ENCODE assay signal across 11 mouse cellular contexts in genomic region chr12:111920046-111920445, GRCm38 (mm10). TPM values are rescaled to one million over a fixed set of nuclear protein-coding genes. Genes with fewer than 3 reads are reported as not detected.
DNase-seq lines count a peak whose midpoint lies in the region; ATAC-seq lines count a peak whose summit lies in the region.
"Had no signal": no experiment of that assay in that cellular context is flagged by ENCODE, and none has a peak within 500 bp of the region (broad histone marks: within the 10 kb centered on the region; RNA-seq: fewer than 3 reads in every experiment).

No protein-coding gene starts in this region.

- no peak for DNase-seq in heart, embryonic 10.5 days (ENCODE audit: low spot score)
- DNase-seq in heart, postnatal 14 days, result no peak
- DNase-seq in left cerebral cortex, adult 18-20 months (ENCODE audit: low spot score in 2 of 2), result peak; percentile 67 to 74
- no peak for DNase-seq in spleen, adult 18-20 months
- no peak for DNase-seq in kidney, adult 9 months
- no peak for DNase-seq in ovary, postnatal 14 days (ENCODE audit: low spot score)

- intact Hi-C loops in heart, postnatal 14 days (cut with DNase I), result no loop called here

- H3K4me1 ChIP-seq in heart, embryonic 10.5 days, result peaks cover 29% of the 10 kb centered on the region

- H3K36me3 ChIP-seq in heart, embryonic 10.5 days, result no peaks in the 10 kb centered on the region
- H3K36me3 ChIP-seq: lung, embryonic 15.5 days had no signal

- no peaks in the 10 kb centered on the region for H3K9me3 ChIP-seq in heart, embryonic 10.5 days
- H3K9me3 ChIP-seq: lung, embryonic 15.5 days had no signal

- 43% methylated on average over 9 of the region's 9 CpGs for WGBS in heart, embryonic 10.5 days

- no peak overlapping the region for H3K4me3 ChIP-seq in heart, embryonic 10.5 days
- H3K4me3 ChIP-seq: lung, embryonic 15.5 days had no signal

- peak; percentile 92 for ATAC-seq in cerebellum, adult (ENCODE audit: insufficient number of reproducible peaks, low FRiP score, low TSS enrichment)
- peak; percentile 70 for ATAC-seq in common myeloid progenitor, adult 5-6 weeks (replicated peaks; ENCODE audit: low read depth, poor library complexity, severe bottlenecking)

- peak overlapping the region; percentile 42; the same call in 1 of the 2 replicates for H3K27ac ChIP-seq in heart, embryonic 10.5 days
- H3K27ac ChIP-seq: kidney, postnatal 0 days; lung, embryonic 15.5 days; stomach, postnatal 0 days had no signal

- peaks cover 7% of the 10 kb centered on the region; the same call in 1 of the 2 replicates for H3K27me3 ChIP-seq in heart, embryonic 10.5 days (ENCODE audit: insufficient read depth, poor library complexity, severe bottlenecking)
- H3K27me3 ChIP-seq: lung, embryonic 15.5 days had no signal

RNA-seq across cellular contexts. Expression of gene Ppp1r13b, which starts 12.1 kb away (rescaled TPM):
- polyA plus RNA-seq in heart, embryonic 10.5 days (2016; fragmentation: Nextera tagmentation; extraction: Ambion mirVana), result 13.6 and 16.8 TPM in 2 replicates
- total RNA-seq in heart, postnatal 14 days (2021), result 10 to 100 TPM; 21.1 to 21.5 TPM
- 12.7 and 18.3 TPM in 2 replicates for total RNA-seq in common myeloid progenitor, adult 5-6 weeks (2017)
- 10 to 100 TPM; 58.8 to 67.3 TPM for total RNA-seq in left cerebral cortex, adult 18-20 months (2021)

RNA-seq across cellular contexts. Expression of gene Atp5mpl, which starts 46.7 kb away (rescaled TPM):
- polyA plus RNA-seq in heart, embryonic 10.5 days (2016; fragmentation: Nextera tagmentation; extraction: Ambion mirVana), result 847 and 1,150 TPM in 2 replicates
- total RNA-seq in heart, postnatal 14 days (2021), result 1,000 to 10,000 TPM; 1,406 to 1,431 TPM
- 466 and 542 TPM in 2 replicates for total RNA-seq in common myeloid progenitor, adult 5-6 weeks (2017)
- 100 to 1,000 TPM; 353 to 384 TPM for total RNA-seq in left cerebral cortex, adult 18-20 months (2021)

RNA-seq across cellular contexts. Expression of gene Tdrd9, which starts 51.3 kb away (rescaled TPM):
- polyA plus RNA-seq in heart, embryonic 10.5 days (2016; fragmentation: Nextera tagmentation; extraction: Ambion mirVana), result 0.28 and 0.54 TPM in 2 replicates
- 1 to 10 TPM in 1 of 2 experiments, under 1 TPM in 1; 0.17 to 1.1 TPM for total RNA-seq in heart, postnatal 14 days (2021)
- 0.09 TPM in 1 of 2 replicates, not detected in the other for total RNA-seq in common myeloid progenitor, adult 5-6 weeks (2017)
- total RNA-seq in left cerebral cortex, adult 18-20 months (2021), result under 1 TPM; 0.26 to 0.33 TPM
- polyA plus RNA-seq: lung, embryonic 15.5 days had no signal

Comparison
In these comparisons a context has a peak if more than half of its experiments do, and no peak if none do; other contexts are left out.
1. DNase-seq: peak in left cerebral cortex, adult 18-20 months (2 of 2); none in heart, embryonic 10.5 days (single experiment), heart, postnatal 14 days (0 of 2), spleen, adult 18-20 months (0 of 2), kidney, adult 9 months (single experiment) and ovary, postnatal 14 days (single experiment).